Mouse (Mus musculus) bone marrow macrophage, adult 2 months (primary cell): ENCODE data around the gene Uba5.

Experiments
- CTCF ChIP-seq: IDR thresholded peaks from 2 replicates; pipeline ENCODE4 v1.5.1; 2012; ENCODE audit warnings: low read depth, mild to moderate bottlenecking, low read length, moderate library complexity
- POLR2A ChIP-seq: IDR thresholded peaks from 2 replicates; pipeline ENCODE4 v1.6.1; 2012; ENCODE audit warnings: mild to moderate bottlenecking, low read depth, low read length, borderline replicate concordance

- TF ChIP-seq CTCF (no peak), POLR2A (no peak)
Measured at GRCm38 (mm10) chr9:104062430-104063243, at the start of gene Uba5.
